Mouse (Mus musculus): ENCODE data around the gene Grn.

- TF ChIP-seq POLR2A (IDR thresholded peaks at IDR 0.05; ENCODE audit: control insufficient read depth, low read depth, low read length) (no peak), CTCF (IDR thresholded peaks at IDR 0.05; ENCODE audit: control insufficient read depth, insufficient read depth, insufficient replicate concordance, low read depth, low read length) (no peak)
Measured at GRCm38 (mm10) chr11:102441434-102441833, 11.3 kb downstream of the Grn start.
